ENCODE assay signal across 27 mouse cellular contexts in the genomic region with DNA sequence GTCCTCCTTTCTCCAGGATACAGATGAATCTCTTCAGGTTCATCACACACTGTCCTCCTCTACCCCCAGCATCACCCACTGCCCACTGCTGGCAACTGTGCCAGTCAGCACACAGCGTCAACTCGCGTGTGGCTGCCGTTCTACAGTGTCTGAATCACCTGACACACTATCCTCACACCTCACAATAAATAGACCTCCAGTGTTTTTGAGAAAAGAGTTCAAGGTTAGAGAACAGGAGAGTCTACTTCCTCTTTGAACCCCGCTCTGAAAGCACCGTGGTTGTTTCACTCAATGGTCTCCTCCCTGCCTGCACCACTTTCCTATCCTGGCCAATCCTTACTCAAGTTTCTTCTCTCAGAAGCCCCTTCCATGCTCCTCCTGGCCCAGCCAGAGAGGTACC. TPM values are rescaled to one million over a fixed set of nuclear protein-coding genes. Genes with fewer than 3 reads are reported as not detected.
A peak's percentile ranks its signal among the peaks of the same experiment; 100 is the strongest.
DNase-seq lines count a peak whose midpoint lies in the region; ATAC-seq and TF ChIP-seq lines count a peak whose summit lies in the region.
"Had no signal": no experiment of that assay in that cellular context is flagged by ENCODE, and none has a peak within 500 bp of the region (broad histone marks: within the 10 kb centered on the region; RNA-seq: fewer than 3 reads in every experiment).

No protein-coding gene starts in this region.

- H3K36me3 ChIP-seq in spleen, adult 2 months (ENCODE audit: control insufficient read depth, insufficient read depth, low read length), result no peaks in the 10 kb centered on the region
- H3K36me3 ChIP-seq in CH12.LX (replicated peaks in 1 of 2; ENCODE audit: control insufficient read depth in 1 of 2, insufficient read depth in 1 of 2, low read length in 1 of 2), result no peaks in the 10 kb centered on the region
- no peaks in the 10 kb centered on the region for H3K36me3 ChIP-seq in small intestine, adult 2 months (ENCODE audit: control insufficient read depth, insufficient read depth, low read length)

- TF ChIP-seq RAD21 in CH12.LX (IDR thresholded peaks at IDR 0.05; ENCODE audit: low read depth, low read length), result no peak

- no peak for TF ChIP-seq POLR2A in spleen, adult 2 months (IDR thresholded peaks at IDR 0.05; ENCODE audit: low read depth, low read length)
- TF ChIP-seq POLR2A in CH12.LX (IDR thresholded peaks at IDR 0.05; ENCODE audit: low read depth, low read length), result no peak
- TF ChIP-seq POLR2A in small intestine, adult 2 months (IDR thresholded peaks at IDR 0.05; ENCODE audit: low read depth, low read length), result no peak

- H3K9ac ChIP-seq in CH12.LX (ENCODE audit: insufficient read depth, low read depth), result no peak overlapping the region
- H3K9ac ChIP-seq: forebrain, embryonic 13.5 days; liver, embryonic 15.5 days; midbrain, embryonic 13.5 days; stomach, embryonic 15.5 days had no signal

- 37% methylated on average over 6 of the region's 6 CpGs for WGBS in spleen, adult 2 months
- WGBS in small intestine, adult 2 months, result 39% methylated on average over 6 of the region's 6 CpGs

- intact Hi-C loops in gastrocnemius, postnatal 14 days (cut with DNase I; ENCODE audit: low total_unique reads), result no loop called here
- intact Hi-C loops in heart, postnatal 25 days (cut with DNase I), result loop anchor here (10.0 kb wide), 1 partner anchor 166 kb away; no protein-coding TSS in a partner anchor

- no peaks in the 10 kb centered on the region for H3K27me3 ChIP-seq in spleen, adult 2 months (ENCODE audit: control insufficient read depth, insufficient read depth, low read length)
- H3K27me3 ChIP-seq in CH12.LX (replicated peaks), result no peaks in the 10 kb centered on the region
- no peaks in the 10 kb centered on the region for H3K27me3 ChIP-seq in small intestine, adult 2 months (ENCODE audit: control insufficient read depth, insufficient read depth, low read length)
- H3K27me3 ChIP-seq: forebrain, embryonic 13.5 days; hindbrain, embryonic 13.5 days; liver, embryonic 15.5 days; midbrain, embryonic 13.5 days; stomach, embryonic 15.5 days had no signal

- peak overlapping the region; percentile 83 for H3K27ac ChIP-seq in spleen, adult 2 months (ENCODE audit: insufficient read depth, low read length)
- no peak overlapping the region for H3K27ac ChIP-seq in CH12.LX (ENCODE audit: insufficient read depth, low read depth)
- 0 out of 2 replicates have a peak overlapping the region, but pooled peaks have one; percentile 5 for H3K27ac ChIP-seq in small intestine, adult 2 months (ENCODE audit: insufficient read depth, low read depth, low read length)
- H3K27ac ChIP-seq: forebrain, embryonic 13.5 days; hindbrain, embryonic 13.5 days; limb, embryonic 10.5 days; liver, embryonic 15.5 days; midbrain, embryonic 13.5 days; stomach, embryonic 15.5 days had no signal

- H3K4me3 ChIP-seq in spleen, adult 2 months (ENCODE audit: extremely low read depth, insufficient read depth, insufficient read length), result no peak overlapping the region
- no peak overlapping the region for H3K4me3 ChIP-seq in CH12.LX (replicated peaks in 1 of 3; ENCODE audit: low read depth in 2 of 3, low read length in 2 of 3, poor library complexity in 1 of 3)
- H3K4me3 ChIP-seq in small intestine, adult 2 months (ENCODE audit: low read depth, low read length), result no peak overlapping the region
- H3K4me3 ChIP-seq: forebrain, embryonic 13.5 days; hindbrain, embryonic 13.5 days; limb, embryonic 10.5 days; liver, embryonic 15.5 days; midbrain, embryonic 13.5 days; stomach, embryonic 15.5 days had no signal

- no peak for TF ChIP-seq CTCF in spleen, adult 2 months (IDR thresholded peaks at IDR 0.05; ENCODE audit: extremely low read depth, insufficient read depth, insufficient read length, insufficient replicate concordance)
- no peak for TF ChIP-seq CTCF in CH12.LX (conservative IDR thresholded peaks at IDR 0.05 in 1 of 2, IDR thresholded peaks at IDR 0.05 in 1 of 2; ENCODE audit: low read depth in 2 of 2, low read length in 2 of 2)
- TF ChIP-seq CTCF in small intestine, adult 2 months (IDR thresholded peaks at IDR 0.05; ENCODE audit: extremely low read depth, insufficient read length, insufficient replicate concordance, low read depth, low read length), result no peak

- peaks cover 3% of the 10 kb centered on the region for H3K9me3 ChIP-seq in CH12.LX (replicated peaks; ENCODE audit: low read length)
- H3K9me3 ChIP-seq: forebrain, embryonic 13.5 days; hindbrain, embryonic 13.5 days; limb, embryonic 10.5 days; liver, embryonic 15.5 days; midbrain, embryonic 13.5 days; stomach, embryonic 15.5 days had no signal

- H3K4me1 ChIP-seq in spleen, adult 2 months (ENCODE audit: control insufficient read depth, insufficient read depth, insufficient read length), result peaks cover 8% of the 10 kb centered on the region; the same call in 1 of the 2 replicates
- peaks cover 6 to 21% of the 10 kb centered on the region in 2 experiments for H3K4me1 ChIP-seq in CH12.LX (ENCODE audit: control insufficient read depth in 1 of 2, insufficient read depth in 2 of 2)
- H3K4me1 ChIP-seq in small intestine, adult 2 months (ENCODE audit: control insufficient read depth, insufficient read depth, insufficient read length, low read length), result peaks cover 14% of the 10 kb centered on the region
- H3K4me1 ChIP-seq: stomach, embryonic 15.5 days had no signal

- peak overlapping the region; percentile 31 for H3K4me2 ChIP-seq in CH12.LX (ENCODE audit: insufficient read depth, low read depth, poor library complexity, severe bottlenecking)
- H3K4me2 ChIP-seq: forebrain, embryonic 13.5 days; heart, embryonic 11.5 days; hindbrain, embryonic 13.5 days; liver, embryonic 15.5 days; midbrain, embryonic 13.5 days; stomach, embryonic 15.5 days had no signal

- no peak for TF ChIP-seq EP300 in CH12.LX (IDR thresholded peaks at IDR 0.05; ENCODE audit: low read length)

- in situ Hi-C loops in CH12.LX (cut with MboI; ENCODE audit: low pct_ligation_motif_present, low pct_unique_long_range_greater_than_20kb, low sequenced_read_pairs), result no loop called here

- peak; percentile 26 for ATAC-seq in granulocyte monocyte progenitor cell, adult 5-6 weeks (replicated peaks; ENCODE audit: poor library complexity, severe bottlenecking)
- ATAC-seq: forebrain, embryonic 13.5 days; midbrain, embryonic 13.5 days had no signal

- no peaks in the 10 kb centered on the region for H3K79me2 ChIP-seq in CH12.LX (replicated peaks; ENCODE audit: control insufficient read depth, extremely low read depth, insufficient read depth, poor library complexity, severe bottlenecking)

- DNase-seq in spleen, adult 2 months (ENCODE audit: low read depth in 1 of 2, low spot score in 2 of 2), result no peak
- DNase-seq in spleen, adult 12 weeks (ENCODE audit: low spot score), result no peak
- no peak for DNase-seq in CH12.LX (ENCODE audit: extremely low read depth)
- DNase-seq in gastrocnemius, postnatal 14 days, result no peak
- no peak for DNase-seq in left cerebral cortex, adult 11 months (ENCODE audit: low spot score)
- no peak for DNase-seq in heart, postnatal 25 days (ENCODE audit: low spot score)
- DNase-seq: adrenal gland, postnatal 10 days; heart, adult 11 months; kidney, adult 8-10 months; kidney, postnatal 10 days; liver; right cerebral cortex, postnatal 14 days; thymus, postnatal 36 days had no signal

- dilution Hi-C loops in CH12.LX (cut with MboI; ENCODE audit: extremely low pct_ligation_motif_present, extremely low pct_unique_long_range_greater_than_20kb, low sequenced_read_pairs), result no loop called here

TF ChIP-seq in CH12.LX, 34 proteins besides CTCF, POLR2A, EP300 and RAD21:
- TF ChIP-seq IRF4 (IDR thresholded peaks at IDR 0.05; ENCODE audit: low read depth, low read length) (no peak), POLR2AphosphoS2 (IDR thresholded peaks at IDR 0.05; ENCODE audit: low read depth, low read length) (no peak), MEF2A (IDR thresholded peaks at IDR 0.05; ENCODE audit: borderline replicate concordance, low read depth, low read length) (no peak), RCOR1 (conservative IDR thresholded peaks at IDR 0.05; ENCODE audit: low read depth, low read length) (no peak)
TF ChIP-seq in CH12.LX: peak in this region for 0.

RNA-seq across cellular contexts. Expression of gene Shf, which starts 7.8 kb away (rescaled TPM):
- 4.3 and 5.5 TPM in 2 replicates for polyA plus RNA-seq in spleen, adult 2 months (2012; rRNA removed)
- 2.1 and 2.7 TPM in 2 replicates for total RNA-seq in CH12.LX (2012; rRNA removed)
- total RNA-seq in CH12.LX (2014; rRNA removed), result 0.49 and 1.2 TPM in 2 replicates
- polyA plus RNA-seq in CH12.LX (2012; ENCODE audit: insufficient read length, low read depth), result 2.0 and 2.1 TPM in 2 replicates
- 2.0 and 6.4 TPM in 2 replicates for total RNA-seq in granulocyte monocyte progenitor cell, adult 5-6 weeks (2014; fragmentation: Nextera tagmentation)
- 1.9 and 3.8 TPM in 2 replicates for total RNA-seq in granulocyte monocyte progenitor cell, adult 5-6 weeks (2017)
- 3.5 and 9.1 TPM in 2 replicates for polyA plus RNA-seq in small intestine, adult 2 months (2012; rRNA removed)
- total RNA-seq in gastrocnemius, postnatal 14 days (2021), result 1 to 10 TPM; 5.1 to 6.0 TPM
- 1 to 10 TPM; 3.7 to 6.6 TPM for total RNA-seq in heart, postnatal 25 days (2021)

RNA-seq across cellular contexts. Expression of gene Duox1, which starts 45.7 kb away (rescaled TPM):
- not detected in 2 replicates for polyA plus RNA-seq in spleen, adult 2 months (2012; rRNA removed)
- total RNA-seq in CH12.LX (2012; rRNA removed) (not detected in 2 replicates), CH12.LX (2014; rRNA removed) (not detected in 2 replicates)
- polyA plus RNA-seq in CH12.LX (2012; ENCODE audit: insufficient read length, low read depth), result not detected in 2 replicates
- total RNA-seq in granulocyte monocyte progenitor cell, adult 5-6 weeks (2014; fragmentation: Nextera tagmentation), result not detected in 2 replicates
- total RNA-seq in granulocyte monocyte progenitor cell, adult 5-6 weeks (2017), result not detected in 2 replicates
- 0.11 and 0.16 TPM in 2 replicates for polyA plus RNA-seq in small intestine, adult 2 months (2012; rRNA removed)
- total RNA-seq in gastrocnemius, postnatal 14 days (2021), result under 1 TPM; 0.27 to 0.45 TPM
- total RNA-seq in heart, postnatal 25 days (2021), result under 1 TPM; 0.20 to 0.23 TPM
- total RNA-seq: adrenal gland, postnatal 10 days; layer of hippocampus, postnatal 14 days; monocyte, adult 5-6 weeks had no signal
- polyA plus RNA-seq: forebrain, embryonic 13.5 days; heart, embryonic 11.5 days; heart, postnatal 0 days; liver, embryonic 15.5 days had no signal

RNA-seq across cellular contexts. Expression of gene Duoxa1, which starts 47.7 kb away (rescaled TPM):
- not detected in 2 replicates for polyA plus RNA-seq in spleen, adult 2 months (2012; rRNA removed)
- total RNA-seq in CH12.LX (2012; rRNA removed) (not detected in 2 replicates), CH12.LX (2014; rRNA removed) (not detected in 2 replicates)
- polyA plus RNA-seq in CH12.LX (2012; ENCODE audit: insufficient read length, low read depth), result not detected in 2 replicates
- not detected in 2 replicates for total RNA-seq in granulocyte monocyte progenitor cell, adult 5-6 weeks (2014; fragmentation: Nextera tagmentation)
- 0.10 TPM in 1 of 2 replicates, not detected in the other for total RNA-seq in granulocyte monocyte progenitor cell, adult 5-6 weeks (2017)
- 0.08 and 0.66 TPM in 2 replicates for polyA plus RNA-seq in small intestine, adult 2 months (2012; rRNA removed)
- under 1 TPM; 0.42 to 0.53 TPM for total RNA-seq in gastrocnemius, postnatal 14 days (2021)
- under 1 TPM; 0.28 to 0.29 TPM for total RNA-seq in heart, postnatal 25 days (2021)
- total RNA-seq: layer of hippocampus, postnatal 14 days; monocyte, adult 5-6 weeks had no signal
- polyA plus RNA-seq: forebrain, embryonic 13.5 days; frontal cortex, adult 2 months; heart, embryonic 11.5 days; heart, postnatal 0 days; liver, embryonic 15.5 days; neural tube, embryonic 11.5 days had no signal
